Mouse (Mus musculus) lung, postnatal 36 days (tissue): Measurements from ENCODE around the gene Sdk2.

Experiments used
- DNase-seq: peaks from one replicate; pipeline ENCODE4 v3.0.0; 2022; ENCODE audit warnings: mixed read lengths

Gene Sdk2

DNA sequence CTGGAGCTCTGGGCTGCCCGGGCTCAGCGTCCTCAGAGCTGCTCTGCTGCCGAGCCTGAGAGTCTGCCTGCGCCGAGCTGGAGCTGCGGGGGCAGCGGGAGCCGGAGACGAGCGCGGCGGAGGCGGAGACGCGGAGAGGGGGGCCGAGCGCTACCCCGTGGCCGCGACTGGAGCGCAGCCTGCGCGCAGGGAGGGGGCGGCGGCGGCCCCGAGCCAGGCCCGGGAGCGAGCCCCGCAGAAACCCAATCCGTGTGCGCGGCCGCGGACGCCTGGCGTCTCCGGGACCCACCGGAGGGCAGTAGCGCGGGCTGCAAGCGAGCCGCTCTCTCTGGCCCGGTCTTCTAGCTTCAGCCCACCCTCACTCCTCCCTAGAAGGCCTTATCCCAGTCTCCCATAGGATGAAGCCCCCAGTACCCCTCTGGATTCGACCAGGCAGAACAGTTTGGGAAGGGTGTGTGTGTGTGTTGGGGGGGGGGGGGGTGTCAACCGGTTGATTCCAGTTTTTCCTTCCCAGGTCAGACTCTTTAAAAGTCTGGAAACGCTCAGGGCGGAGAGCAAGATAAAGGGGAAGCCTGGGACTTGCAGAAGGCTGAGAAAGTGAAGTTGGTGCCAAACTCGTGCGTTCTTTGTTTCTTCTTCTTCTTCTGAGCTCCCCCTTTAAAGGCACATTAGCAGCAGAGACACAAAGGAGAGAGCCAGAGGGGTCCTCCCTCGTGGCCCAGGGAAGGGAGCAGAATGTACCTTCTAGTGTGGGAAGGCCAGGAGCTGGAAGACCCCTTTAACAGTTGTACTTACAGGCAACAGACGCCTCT lies at the start of gene Sdk2:
Sdk2 (minus strand) TSS at position 96 of the 812 bp plus-strand sequence.
- DNase-seq: no peak

DNA sequence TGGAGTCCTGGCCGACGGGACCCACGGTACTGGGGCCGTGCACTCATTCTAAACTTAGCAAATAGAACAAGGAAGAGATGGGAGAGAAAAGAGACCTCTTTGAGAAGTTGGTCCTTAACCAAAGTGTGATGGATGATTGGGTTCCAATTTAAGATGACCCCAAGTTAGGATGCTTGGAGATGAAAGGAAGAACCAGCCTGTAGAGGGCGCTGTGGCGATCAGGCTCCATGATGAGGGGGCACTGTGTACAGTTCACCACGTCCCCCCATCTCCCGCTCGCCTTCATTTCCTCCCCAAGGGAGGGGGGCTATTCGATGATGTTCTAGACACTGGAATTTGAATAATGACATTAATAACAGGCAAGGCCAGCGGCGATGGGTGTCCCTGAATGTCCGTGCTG lies 48.2 kb upstream of the Sdk2 start:
- no peak for DNase-seq

DNA sequence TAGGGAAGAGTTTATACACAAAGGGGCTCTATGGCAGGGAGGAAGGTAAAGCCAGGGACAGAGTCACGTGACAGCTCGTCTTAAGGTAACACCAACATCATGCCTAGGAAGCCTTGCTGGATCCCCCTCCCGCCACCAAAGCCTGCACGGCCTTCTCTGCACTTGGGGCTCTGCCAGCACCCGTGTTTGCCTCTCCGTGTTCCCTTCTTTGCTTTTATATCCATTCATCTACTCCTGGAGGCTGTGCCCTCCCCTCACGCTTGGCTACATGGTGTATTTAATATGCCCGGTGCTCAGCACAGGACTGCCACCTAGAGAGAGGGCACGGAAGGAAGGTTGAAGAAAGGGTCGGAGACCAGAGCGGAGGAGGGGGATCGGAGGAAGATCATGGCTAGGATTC lies 47.8 kb upstream of the Sdk2 start:
- DNase-seq: no peak

GRCm38 (mm10) chr11:114110851-114111250 lies 44.0 kb upstream of the Sdk2 start:
- no peak for DNase-seq

- DNase-seq: no peak
These were observed 26.8 kb upstream of the Sdk2 start for GRCm38 (mm10) chr11:114093636-114094035.

- DNase-seq: no peak
These were observed 26.3 kb upstream of the Sdk2 start for GRCm38 (mm10) chr11:114093175-114093574.

- DNase-seq: no peak
These were observed 13.8 kb upstream of the Sdk2 start for GRCm38 (mm10) chr11:114080606-114081005.

DNA sequence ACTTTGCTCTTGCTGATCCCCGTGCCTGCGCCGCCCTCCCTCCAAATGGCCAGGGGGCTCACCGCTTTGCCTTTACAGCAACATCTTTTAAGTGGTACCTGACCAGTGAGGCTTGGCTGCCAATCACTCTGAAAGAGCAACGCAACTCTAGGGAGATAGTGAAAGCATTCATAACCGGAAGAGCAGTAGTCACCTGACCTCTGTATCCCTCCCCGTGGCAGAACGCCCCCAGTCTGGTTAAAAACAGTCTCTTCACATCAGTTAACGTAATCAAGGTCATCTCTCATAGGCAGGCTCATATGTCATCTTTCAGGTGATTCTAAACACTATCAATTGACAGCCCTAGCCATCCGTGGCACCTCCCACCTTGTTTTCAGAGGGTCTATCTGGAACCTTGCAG lies 5.8 kb upstream of the Sdk2 start:
- DNase-seq: no peak

DNA sequence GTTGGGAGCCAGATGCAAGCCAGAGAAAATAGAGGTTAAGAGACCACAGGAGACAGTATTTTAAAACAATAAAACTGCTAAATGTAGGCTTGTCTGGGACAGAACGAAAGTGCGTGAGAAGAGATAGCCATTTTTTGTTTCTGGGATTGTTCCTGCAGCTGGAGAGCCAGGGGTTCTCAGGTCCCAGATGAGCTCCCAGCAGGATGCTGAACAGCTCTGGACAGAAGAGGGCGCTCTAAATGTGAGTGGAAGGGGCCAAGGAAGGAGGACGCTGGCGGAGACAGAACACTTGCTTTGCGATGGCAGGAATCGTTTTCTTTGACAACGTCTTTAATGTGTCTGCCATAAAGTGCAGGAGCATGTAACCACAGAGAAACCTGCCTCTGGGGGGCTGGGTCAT lies 5.2 kb upstream of the Sdk2 start:
- peak; percentile 45 for DNase-seq

DNA sequence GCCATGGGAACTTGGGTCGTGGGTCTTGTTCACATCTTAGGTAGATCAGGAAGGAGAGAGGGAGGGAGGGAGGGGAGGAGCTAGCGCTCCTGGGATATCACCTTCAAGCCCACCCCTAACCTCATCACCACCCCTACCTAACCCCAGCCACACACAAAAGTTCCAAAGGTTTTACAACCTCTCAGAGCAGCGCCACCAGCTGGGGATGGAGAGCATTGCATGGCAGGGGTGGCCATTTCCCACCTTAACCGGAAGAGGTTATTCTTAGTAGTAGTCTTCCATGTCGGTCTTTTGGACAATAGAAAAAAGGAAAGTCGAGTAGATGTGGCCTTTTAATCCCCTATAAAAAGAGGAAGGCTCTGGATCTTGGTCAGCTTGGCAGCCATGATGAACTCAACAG lies 4.0 kb upstream of the Sdk2 start:
- no peak for DNase-seq

DNA sequence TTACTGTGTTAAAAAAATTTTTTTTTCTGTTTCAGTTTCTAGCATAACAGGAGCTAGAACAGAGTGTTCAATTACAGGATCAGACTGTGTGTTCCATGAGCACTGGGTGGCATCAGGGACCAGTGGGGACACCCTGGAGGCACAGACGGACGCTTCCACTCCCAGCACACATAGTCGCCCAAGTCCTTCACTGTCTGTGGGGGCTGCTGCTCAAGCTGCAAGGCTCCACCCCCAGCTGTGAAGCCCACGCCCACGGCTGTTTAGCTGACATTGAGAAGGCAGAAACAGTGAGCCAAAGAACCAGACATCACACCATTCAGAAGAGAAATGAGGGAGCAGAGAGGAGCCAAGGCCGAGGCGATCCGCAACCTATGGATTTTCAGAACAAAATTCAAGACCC lies 3.3 kb upstream of the Sdk2 start:
- no peak for DNase-seq

DNA sequence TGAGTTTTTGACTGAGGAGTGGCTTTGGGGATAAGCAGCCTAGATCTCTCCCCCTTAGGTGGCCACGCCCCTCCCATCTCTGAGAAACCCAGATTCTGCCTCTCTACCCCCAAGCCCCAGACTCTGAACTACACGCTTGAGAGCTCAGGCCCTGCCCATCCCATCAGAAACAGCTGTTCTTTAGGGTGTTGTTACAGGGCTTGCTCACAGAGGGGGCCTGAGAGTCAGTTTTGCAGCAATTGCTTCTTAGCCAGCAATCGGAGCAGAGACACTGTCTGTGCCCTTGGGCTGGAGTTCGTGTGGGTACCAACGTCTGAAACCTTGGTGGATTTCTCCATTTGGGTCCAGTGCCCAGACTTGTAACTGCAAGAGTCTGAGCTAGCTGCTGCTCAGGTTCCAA lies 1.5 kb upstream of the Sdk2 start:
- peak; percentile 51 for DNase-seq

- no peak for DNase-seq
These were observed 522 bp downstream of the Sdk2 start for GRCm38 (mm10) chr11:114066098-114066950.

DNA sequence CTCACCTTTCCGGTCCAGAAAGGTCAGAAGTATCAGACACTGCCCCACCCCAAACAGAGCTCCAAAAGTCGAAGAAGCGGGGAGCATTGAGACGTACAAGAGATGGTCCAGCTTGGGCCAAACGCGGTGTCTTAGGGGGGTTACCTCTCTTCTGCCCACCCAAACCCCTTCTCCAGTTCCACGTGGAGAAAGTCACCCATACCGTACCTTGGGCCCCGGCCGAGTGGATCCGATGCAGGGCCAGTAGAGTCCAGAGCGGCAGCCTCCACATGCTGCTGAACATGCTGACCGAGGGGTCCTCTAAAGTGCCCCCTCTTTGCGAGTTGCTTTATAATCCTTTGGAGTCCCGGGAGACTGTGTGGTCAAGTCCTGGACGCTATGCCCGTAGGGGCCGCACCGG lies 1.2 kb downstream of the Sdk2 start:
- DNase-seq: no peak

DNA sequence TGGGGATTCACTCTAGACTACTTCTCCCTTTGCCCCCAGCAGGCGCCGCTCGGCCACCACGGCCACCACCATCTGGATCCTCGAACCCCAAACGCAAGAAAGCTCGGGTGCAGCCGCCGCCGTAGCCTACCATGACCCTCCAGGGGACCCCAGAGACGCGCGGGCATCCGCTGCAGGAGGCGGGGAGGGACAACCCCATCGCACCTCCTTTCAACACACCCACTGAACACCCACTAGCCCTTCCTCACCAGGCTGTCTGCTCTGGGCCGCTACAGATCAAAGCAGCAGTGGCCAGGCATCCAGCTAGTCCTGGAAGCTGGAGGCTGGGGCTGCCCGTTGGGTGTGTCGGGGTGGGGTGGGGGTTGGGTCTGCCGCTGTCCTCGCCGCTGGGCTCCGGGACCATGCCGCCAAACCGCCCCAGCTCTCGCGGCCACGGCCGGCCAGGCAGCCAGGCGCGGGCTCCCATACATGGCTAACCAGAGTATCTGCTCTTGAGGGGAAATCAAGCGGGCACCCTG lies 1.9 kb downstream of the Sdk2 start:
- DNase-seq: no peak

GRCm38 (mm10) chr11:114061946-114062345 lies 4.9 kb downstream of the Sdk2 start:
- no peak for DNase-seq

DNA sequence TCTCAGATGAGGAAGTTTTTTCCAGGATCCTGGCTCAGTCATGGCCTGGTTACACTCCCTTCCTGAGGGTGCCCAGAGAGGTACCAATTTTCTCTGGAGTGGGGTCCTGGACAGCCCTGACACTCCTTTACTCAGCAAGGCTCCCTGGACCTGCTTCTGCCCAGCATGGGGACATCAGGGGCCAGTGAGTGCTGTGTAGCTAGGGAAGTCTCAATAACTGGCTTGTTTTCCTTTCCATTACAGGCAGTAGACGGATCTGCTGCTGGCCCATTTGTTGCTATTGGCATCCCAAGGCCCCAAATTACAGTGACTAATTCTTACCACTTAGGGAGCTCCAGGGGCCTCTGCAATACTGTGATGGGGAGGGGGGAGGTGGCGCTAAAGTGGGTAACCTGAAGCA lies 5.6 kb downstream of the Sdk2 start:
- no peak for DNase-seq

DNA sequence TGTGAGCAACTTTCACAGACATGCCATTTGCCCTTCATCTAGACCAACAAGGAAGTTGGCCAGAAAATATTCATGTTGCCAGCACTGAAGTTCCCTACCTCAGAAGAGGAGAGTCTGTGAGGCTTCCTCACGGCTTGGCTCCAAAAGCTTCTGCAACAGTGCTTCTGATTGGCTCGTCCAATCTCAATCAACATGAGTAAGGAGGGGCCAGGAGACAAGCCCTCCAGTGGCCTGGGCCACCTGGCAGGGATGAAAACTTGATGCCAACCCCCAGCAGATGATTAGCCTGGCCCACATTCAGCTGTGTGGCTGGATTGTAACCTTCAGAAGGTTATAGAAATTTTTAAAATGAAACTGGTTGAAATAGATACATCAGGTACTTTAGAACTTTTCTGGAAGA lies 10.5 kb downstream of the Sdk2 start:
- no peak for DNase-seq

GRCm38 (mm10) chr11:114054581-114055315 lies 12.1 kb downstream of the Sdk2 start:
- no peak for DNase-seq

DNA sequence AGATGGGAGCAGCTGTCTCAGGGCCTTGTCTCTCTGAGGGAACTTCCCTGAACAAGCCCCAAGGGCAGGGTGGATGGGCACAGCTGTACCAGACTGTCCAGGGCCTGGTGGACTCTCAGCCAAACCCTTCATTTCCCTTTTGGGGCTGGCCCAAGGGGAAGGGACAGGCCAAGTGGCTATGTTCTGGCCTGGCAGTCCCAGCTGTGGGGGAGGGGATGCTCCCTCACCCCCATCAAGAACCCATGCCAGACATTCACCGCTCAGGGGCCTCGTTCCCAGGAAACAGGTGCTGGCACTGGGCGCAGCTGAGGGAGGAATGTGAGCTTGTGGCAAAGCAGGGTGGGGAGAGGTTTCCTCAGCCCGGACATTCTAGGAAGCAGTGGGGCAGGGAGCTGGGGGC lies 15.5 kb downstream of the Sdk2 start:
- no peak for DNase-seq

DNA sequence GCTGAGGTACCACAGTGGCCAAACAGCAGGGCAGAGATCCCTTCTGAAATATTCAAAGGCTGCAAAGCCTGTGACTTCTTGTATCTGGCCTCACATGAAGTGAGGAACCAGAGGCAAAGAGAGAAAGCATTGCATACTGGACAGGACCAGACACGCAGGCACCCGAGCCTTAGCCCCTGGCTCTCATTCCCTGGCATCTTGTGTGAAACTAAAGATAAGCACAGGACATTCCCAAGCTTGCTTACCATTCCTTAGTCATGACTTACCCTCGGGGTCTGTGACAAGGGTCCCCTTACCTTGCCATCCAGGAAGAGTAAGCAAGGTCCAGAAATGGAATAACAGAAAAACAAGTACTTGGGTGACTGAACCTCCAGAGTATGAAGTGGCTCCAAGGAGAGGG lies 16.3 kb downstream of the Sdk2 start:
- no peak for DNase-seq

GRCm38 (mm10) chr11:114047887-114048331 lies 18.9 kb downstream of the Sdk2 start:
- DNase-seq: no peak

DNA sequence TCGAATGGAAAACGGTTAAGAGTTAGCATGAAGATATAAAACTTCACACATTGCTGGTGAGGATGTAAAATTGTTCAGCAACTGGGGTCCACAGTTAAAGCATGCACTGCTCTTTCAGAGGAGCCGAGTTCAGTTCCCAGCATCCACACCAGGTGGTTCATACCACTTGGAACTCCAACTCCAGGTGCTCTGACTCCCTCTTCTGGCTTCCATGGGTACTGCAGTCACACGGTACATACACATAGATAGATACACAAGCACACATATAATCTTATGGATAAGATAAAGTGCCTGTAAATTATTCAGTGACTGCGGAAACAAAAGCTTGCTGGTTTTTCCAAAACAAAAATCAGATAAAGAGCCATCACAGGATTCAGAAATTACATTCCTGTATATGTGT lies 19.9 kb downstream of the Sdk2 start:
- DNase-seq: no peak
